Mouse (Mus musculus) G1E (cell line): ENCODE data around the gene Hoxb7.

Source experiments
- CTCF ChIP-seq: IDR thresholded peaks from 2 replicates; pipeline ENCODE4 v1.5.1; 2012; ENCODE audit warnings: low read depth, low read length, inconsistent platforms, mixed read lengths
- GATA1 ChIP-seq: IDR thresholded peaks from 2 replicates; pipeline ENCODE4 v1.6.1; 2012; ENCODE audit warnings: borderline replicate concordance, low read length, inconsistent platforms, mixed read lengths

DNA sequence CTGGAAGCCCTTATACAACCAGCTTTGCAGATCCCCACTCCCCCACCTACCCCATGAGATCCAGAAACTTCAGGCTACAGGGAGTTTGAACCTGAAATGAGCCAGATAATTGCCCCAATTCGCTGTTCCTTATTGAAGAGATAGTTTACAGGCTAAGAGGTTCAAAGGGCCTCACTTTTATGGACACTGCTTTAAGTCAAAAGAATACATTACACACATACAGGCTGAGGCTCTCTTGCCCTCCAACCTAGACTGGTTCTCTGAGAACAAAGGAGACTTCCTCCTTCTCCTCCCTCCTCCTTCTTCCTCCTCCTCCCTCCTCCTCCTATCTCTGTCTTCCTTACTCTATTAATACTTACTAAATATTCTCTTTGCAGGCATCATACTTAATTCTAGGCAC, 26.9 kb upstream of the Hoxb7 start:
- no peak for TF ChIP-seq CTCF
- TF ChIP-seq GATA1, result no peak
